Mouse (Mus musculus) bone marrow, adult 2 months (tissue): Measurements from ENCODE around the gene Fam71e1. TPM values are rescaled to one million over a fixed set of nuclear protein-coding genes. Genes with fewer than 3 reads are reported as not detected.

Experiments
- H3K27ac ChIP-seq: fragments of 200-500 bp; 2 replicates; pipeline ENCODE4 v1.5.1; 2012; ENCODE audit warnings: low read depth, mild to moderate bottlenecking, control low read depth, inconsistent platforms, low read length; ENCODE audit not compliant: control insufficient read depth, poor library complexity, insufficient read depth
- H3K4me1 ChIP-seq: fragments of 200-500 bp; 2 replicates; pipeline ENCODE4 v1.6.1; 2011; ENCODE audit warnings: low read length; ENCODE audit not compliant: control insufficient read depth, insufficient read depth
- H3K4me3 ChIP-seq: fragments of 200-500 bp; replicated peaks from 2 replicates; pipeline ENCODE3; 2011; ENCODE audit warnings: mild to moderate bottlenecking, low read depth, low read length, control low read depth; ENCODE audit not compliant: control insufficient read depth
- CTCF ChIP-seq: fragments of 200-500 bp; IDR thresholded peaks from 2 replicates; pipeline ENCODE4 v1.5.1; 2011; ENCODE audit warnings: low read length, control low read depth; ENCODE audit not compliant: control insufficient read depth, insufficient read depth
- POLR2A ChIP-seq: fragments of 200-500 bp; IDR thresholded peaks from 2 replicates; pipeline ENCODE4 v1.6.1; 2011; ENCODE audit warnings: low read depth, mild to moderate bottlenecking, control low read depth, low read length, borderline replicate concordance; ENCODE audit not compliant: control insufficient read depth
- WGBS: fragments of 180-500 bp; shearing (Covaris S2); methylation state at CpG from one replicate; pipeline ENCODE4 v1.1.7; 2018; 5-methylcytosine and 5-hydroxymethylcytosine counted together
- polyA plus RNA-seq: library from polyadenylated mRNA; stranded (reverse); fragments of >200 nt; gene quantifications from 2 replicates; pipeline ENCODE4 v1.2.4, GENCODE M21; 2011; ENCODE audit warnings: low replicate concordance; ENCODE audit not compliant: missing spikeins, insufficient read depth, insufficient read length

The Fam71e1 gene
- polyA plus RNA-seq, 1 experiment: 5.0 TPM

DNA sequence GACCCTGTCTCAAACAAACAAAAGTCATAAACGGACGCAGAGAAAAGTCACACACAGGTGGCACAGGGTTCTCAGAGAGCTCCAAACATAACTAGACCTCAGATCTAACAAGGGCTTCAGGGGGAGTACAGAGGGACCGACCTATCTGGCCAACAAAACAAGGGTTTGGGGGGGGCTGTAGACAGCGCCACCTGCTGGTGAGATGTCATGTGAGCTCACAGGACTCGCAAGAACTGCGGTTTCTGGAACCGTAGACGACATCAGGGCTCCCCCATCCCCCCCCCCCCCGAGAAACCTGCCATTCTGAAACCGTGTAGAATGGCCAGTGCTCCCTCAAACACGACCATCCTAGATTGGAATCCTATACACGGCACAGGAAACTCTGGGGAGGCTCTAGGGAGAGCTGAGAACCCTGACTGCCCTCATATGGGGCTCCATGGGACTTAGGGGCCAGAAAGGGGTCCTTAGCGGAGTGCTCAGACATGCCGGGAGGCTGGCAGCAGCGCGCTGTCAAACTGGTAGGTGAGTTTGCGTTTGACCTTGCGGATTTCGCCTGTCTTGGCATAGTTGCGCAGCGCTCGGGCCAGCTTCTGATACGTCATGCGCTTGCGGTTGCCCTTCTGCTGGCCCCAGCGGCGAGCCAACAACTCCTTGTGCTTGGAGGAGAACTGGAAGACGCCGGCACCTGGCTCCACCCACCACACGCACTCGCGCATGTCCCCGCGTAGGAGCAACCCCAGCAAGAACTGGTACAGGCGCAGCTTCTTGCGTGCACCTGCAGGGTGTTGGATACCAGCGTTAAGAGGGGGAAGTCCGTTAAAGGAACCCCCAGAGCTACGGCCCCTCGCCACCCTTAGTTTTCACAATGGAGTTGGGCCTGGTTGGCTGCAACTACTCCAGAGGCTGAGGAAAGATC, 31.4 kb downstream of the Fam71e1 start:
- Histone ChIP-seq H3K4me3 (peak overlapping the region; percentile 61), H3K27ac (peak overlapping the region; percentile 76), H3K4me1 (peaks cover 4% of the 10 kb centered on the region)
- peak; percentile 88 for TF ChIP-seq CTCF
- TF ChIP-seq POLR2A: peak; percentile 58; the same call in 1 of the 2 replicates
- WGBS: 3% methylated on average over 40 of the region's 40 CpGs

DNA sequence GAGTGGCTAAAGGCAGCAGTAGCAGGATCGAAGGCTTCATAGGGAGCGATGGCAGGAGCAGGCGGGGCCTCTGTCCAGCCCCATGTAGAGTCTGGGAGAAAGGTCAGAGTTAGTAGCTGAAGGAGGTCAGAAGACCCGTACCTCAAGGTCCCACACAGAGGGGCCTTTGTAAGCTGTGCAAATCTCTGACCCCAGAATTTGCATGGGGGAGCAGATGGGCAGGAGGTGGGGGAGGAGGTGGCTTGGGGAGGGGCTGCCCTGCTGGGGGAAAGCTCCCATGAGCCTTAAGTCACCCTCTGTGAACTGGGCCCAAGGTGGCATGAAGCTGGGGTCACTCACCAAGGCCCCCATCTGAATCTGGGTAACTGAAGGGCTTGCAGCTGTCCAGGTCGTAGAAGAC, 33.1 kb downstream of the Fam71e1 start:
- WGBS: 72% methylated on average over 5 of the region's 5 CpGs
- Histone ChIP-seq H3K27ac (peak overlapping the region; percentile 71), H3K4me3 (peak overlapping the region; percentile 80), H3K4me1 (peaks cover 6% of the 10 kb centered on the region)
- TF ChIP-seq CTCF: no peak
- TF ChIP-seq POLR2A: no peak

DNA sequence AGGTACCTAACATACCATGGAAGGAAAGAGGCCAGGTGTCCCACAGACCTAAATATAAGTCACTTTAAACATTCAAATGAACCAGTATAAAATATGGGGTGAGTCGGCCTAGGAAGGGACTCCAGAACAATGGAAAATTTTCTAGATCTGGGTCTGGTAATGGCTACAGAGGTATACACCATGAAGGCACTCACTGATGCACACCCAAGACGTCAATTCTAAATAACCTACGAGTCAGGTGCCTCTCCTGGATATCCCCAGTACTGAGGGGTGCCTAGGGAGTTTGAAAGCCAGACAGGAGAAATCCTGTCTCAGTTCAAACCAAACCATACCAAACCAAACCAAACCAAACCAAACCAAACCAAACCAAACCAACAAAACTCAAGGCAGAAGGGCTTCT, 34.1 kb downstream of the Fam71e1 start:
- Histone ChIP-seq H3K4me3 (peak overlapping the region; percentile 80), H3K4me1 (peaks cover 6% of the 10 kb centered on the region), H3K27ac (peak overlapping the region; percentile 69)
- WGBS: 63% methylated on average over 3 of the region's 3 CpGs
- no peak for TF ChIP-seq CTCF
- no peak for TF ChIP-seq POLR2A

DNA sequence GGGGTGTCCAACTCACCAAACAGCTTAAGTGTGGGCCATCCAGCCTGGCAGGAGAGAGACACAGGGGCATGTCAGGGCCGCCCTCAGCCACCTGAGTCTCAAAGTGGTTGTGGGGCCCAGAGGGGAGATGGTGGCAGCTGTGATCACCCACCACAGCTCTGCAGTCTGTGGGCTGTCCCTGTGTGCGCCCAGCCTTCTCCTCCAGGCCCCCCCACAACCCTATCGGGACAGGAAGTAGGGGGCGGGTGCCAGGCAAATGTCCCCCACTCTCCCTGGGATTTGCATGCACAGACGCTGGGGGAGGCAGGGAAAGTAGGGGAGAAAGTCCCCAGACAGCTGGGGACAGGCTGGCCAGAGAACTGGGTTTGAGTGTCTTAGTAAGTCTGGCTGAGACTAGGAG, 34.8 kb downstream of the Fam71e1 start:
- WGBS: 17% methylated on average over 5 of the region's 5 CpGs
- peak overlapping the region; percentile 84 for H3K27ac ChIP-seq
- peak overlapping the region; percentile 67 for H3K4me3 ChIP-seq
- peaks cover 6% of the 10 kb centered on the region for H3K4me1 ChIP-seq
- TF ChIP-seq CTCF (no peak), POLR2A (peak; percentile 90; the same call in 1 of the 2 replicates)

DNA sequence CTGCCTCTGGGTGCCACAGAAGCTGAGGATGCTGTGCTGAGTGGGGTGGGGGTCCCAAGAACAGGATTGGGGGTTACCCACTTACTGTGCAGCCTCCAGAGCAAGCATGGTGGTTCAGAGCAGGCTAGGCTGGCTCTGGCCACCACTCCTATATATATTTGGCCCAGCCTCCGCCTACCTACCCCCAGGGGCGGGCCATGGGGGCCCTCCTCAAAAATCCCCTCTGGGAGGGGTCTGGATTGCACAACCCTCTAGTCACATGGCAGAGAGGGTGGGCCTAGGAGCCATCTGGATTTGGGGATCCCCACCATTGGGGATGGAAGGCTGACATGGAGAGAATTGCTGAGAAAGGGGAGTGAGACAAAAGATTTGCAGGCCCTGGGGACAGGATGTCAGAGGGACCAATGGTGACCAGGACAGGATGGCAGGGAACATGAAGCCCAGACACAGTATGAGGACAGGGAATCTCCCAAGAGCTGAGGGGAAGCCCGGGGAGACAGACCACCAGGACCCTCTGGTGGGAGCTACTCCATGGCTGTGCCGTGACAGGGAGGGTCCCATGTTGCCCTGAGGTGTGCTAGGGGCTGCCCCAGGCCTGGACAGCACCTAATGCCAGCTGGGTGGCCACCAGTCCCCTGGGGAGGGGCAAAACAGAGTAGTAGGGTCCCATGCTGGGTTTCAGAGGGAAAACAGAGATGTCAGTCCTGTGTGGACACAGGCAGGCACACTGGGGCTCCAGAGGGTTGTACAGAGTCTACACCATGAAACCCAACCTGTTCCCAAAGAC, 35.8 kb downstream of the Fam71e1 start, which contains the start of gene Spib:
TSS of gene Spib (minus strand) at position 126 of the 787 bp plus-strand sequence.
- Histone ChIP-seq H3K27ac (peak within 1 kb of the TSS; percentile 84), H3K4me3 (peak within 1 kb of the TSS; percentile 67), H3K4me1 (peaks cover 3% of the 10 kb centered on the region)
- 79% methylated on average over 4 of the region's 4 CpGs for WGBS
- TF ChIP-seq CTCF: no peak
- TF ChIP-seq POLR2A: 0 out of 2 replicates have a peak, but pooled peaks have one; percentile 26

- no peak for TF ChIP-seq CTCF
- no peak for TF ChIP-seq POLR2A
- H3K4me1 ChIP-seq: peaks cover 3% of the 10 kb centered on the region
- 79% methylated on average over 29 of the region's 29 CpGs for WGBS
- H3K27ac ChIP-seq: peak overlapping the region; percentile 90
- peak overlapping the region; percentile 29 for H3K4me3 ChIP-seq
Measured at GRCm38 (mm10) chr7:44532918-44533745, 36.8 kb downstream of the Fam71e1 start.

GRCm38 (mm10) chr7:44533746-44534045, 37.3 kb downstream of the Fam71e1 start:
- TF ChIP-seq CTCF (no peak), POLR2A (no peak; the same call in 1 of the 2 replicates)
- Histone ChIP-seq H3K4me3 (peak overlapping the region; percentile 6), H3K27ac (peak overlapping the region; percentile 90), H3K4me1 (peaks cover 3% of the 10 kb centered on the region)
- WGBS: 86% methylated on average over 12 of the region's 12 CpGs
